15 mouse cellular contexts compared by ENCODE assay signal in genomic region chr4:59767717-59768116, GRCm38 (mm10).
"Had no signal": no experiment of that assay in that cellular context is flagged by ENCODE, and none has a peak within 500 bp of the region (broad histone marks: within the 10 kb centered on the region; RNA-seq: fewer than 3 reads in every experiment).

No protein-coding gene starts in this region.

- H3K27ac ChIP-seq: kidney, embryonic 15.5 days; limb, embryonic 10.5 days; liver, embryonic 15.5 days; lung, embryonic 15.5 days; neural tube, embryonic 13.5 days; stomach, embryonic 15.5 days had no signal

- DNase-seq: kidney, adult 2 months; kidney, postnatal 14 days; retina, postnatal 1 day; right cerebral cortex, postnatal 14 days; thymus, adult 2 months; thymus, postnatal 25 days had no signal

- ATAC-seq: intestine, embryonic 16.5 days; midbrain, embryonic 16.5 days had no signal

- H3K4me3 ChIP-seq: kidney, embryonic 15.5 days; limb, embryonic 10.5 days; liver, embryonic 15.5 days; lung, embryonic 15.5 days; neural tube, embryonic 13.5 days; stomach, embryonic 15.5 days had no signal

- H3K4me2 ChIP-seq: kidney, embryonic 15.5 days; liver, embryonic 15.5 days; lung, embryonic 15.5 days; midbrain, embryonic 11.5 days; neural tube, embryonic 13.5 days; stomach, embryonic 15.5 days had no signal

- H3K9me3 ChIP-seq: kidney, embryonic 15.5 days; limb, embryonic 10.5 days; liver, embryonic 15.5 days; lung, embryonic 15.5 days; neural tube, embryonic 13.5 days; stomach, embryonic 15.5 days had no signal

- H3K9ac ChIP-seq: kidney, embryonic 15.5 days; liver, embryonic 15.5 days; lung, embryonic 15.5 days; neural tube, embryonic 13.5 days; stomach, embryonic 15.5 days had no signal

- H3K27me3 ChIP-seq: kidney, embryonic 15.5 days; liver, embryonic 15.5 days; lung, embryonic 15.5 days; neural tube, embryonic 13.5 days; stomach, embryonic 15.5 days had no signal
